Mouse (Mus musculus) limb, embryonic 12.5 days (tissue): ENCODE results near the gene Ntpcr. TPM values are rescaled to one million over a fixed set of nuclear protein-coding genes. Genes with fewer than 3 reads are reported as not detected.

Experiments used
- ATAC-seq: fragments of 200-750 bp; cut with Nextera tagmentation; 2 replicates; pipeline ENCODE4 v1.8.0; 2017; ENCODE audit warnings: low read depth, moderate TSS enrichment; ENCODE audit not compliant: insufficient number of reproducible peaks, insufficient read depth, low FRiP score, low TSS enrichment
- H3K27ac ChIP-seq: fragments of 300-500 bp; sonication (generic); 2 replicates; pipeline ENCODE4 v1.5.1; 2016; ENCODE audit warnings: mild to moderate bottlenecking, moderate library complexity
- H3K27me3 ChIP-seq: fragments of 300-500 bp; sonication (generic); 2 replicates; pipeline ENCODE4 v1.6.1; 2016; ENCODE audit warnings: mild to moderate bottlenecking, moderate library complexity
- H3K36me3 ChIP-seq: fragments of 300-500 bp; sonication (generic); 2 replicates; pipeline ENCODE4 v1.6.1; 2016; ENCODE audit warnings: mild to moderate bottlenecking, moderate library complexity
- H3K4me1 ChIP-seq: fragments of 300-500 bp; sonication (generic); replicated peaks from 2 replicates; pipeline ENCODE4 v1.6.1; 2016
- H3K4me2 ChIP-seq: fragments of 300-500 bp; sonication (generic); 2 replicates; pipeline ENCODE4 v1.6.1; 2016; ENCODE audit warnings: mild to moderate bottlenecking, moderate library complexity
- H3K4me3 ChIP-seq: fragments of 300-500 bp; sonication (generic); replicated peaks from 2 replicates; pipeline ENCODE4 v1.5.1; 2016; ENCODE audit warnings: mild to moderate bottlenecking
- H3K9ac ChIP-seq: fragments of 300-500 bp; sonication (generic); replicated peaks from 2 replicates; pipeline ENCODE4 v1.6.1; 2016; ENCODE audit warnings: mild to moderate bottlenecking, moderate library complexity
- H3K9me3 ChIP-seq: fragments of 300-500 bp; sonication (generic); 2 replicates; pipeline ENCODE4 v1.6.1; 2016; ENCODE audit warnings: mild to moderate bottlenecking, moderate library complexity
- WGBS: fragments of 180-500 bp; shearing (Covaris S2); methylation state at CpG from one replicate; pipeline ENCODE4 v1.1.7; 2016; 5-methylcytosine and 5-hydroxymethylcytosine counted together
- polyA plus RNA-seq: library from polyadenylated mRNA; unstranded; fragments of >200 nt; fragmentation: Nextera tagmentation; extraction: Ambion mirVana; gene quantifications from 2 replicates; pipeline ENCODE4 v1.2.1, GENCODE M21; 2016

Gene Ntpcr
- polyA plus RNA-seq = 24.8 and 25.5 TPM in 2 replicates

DNA sequence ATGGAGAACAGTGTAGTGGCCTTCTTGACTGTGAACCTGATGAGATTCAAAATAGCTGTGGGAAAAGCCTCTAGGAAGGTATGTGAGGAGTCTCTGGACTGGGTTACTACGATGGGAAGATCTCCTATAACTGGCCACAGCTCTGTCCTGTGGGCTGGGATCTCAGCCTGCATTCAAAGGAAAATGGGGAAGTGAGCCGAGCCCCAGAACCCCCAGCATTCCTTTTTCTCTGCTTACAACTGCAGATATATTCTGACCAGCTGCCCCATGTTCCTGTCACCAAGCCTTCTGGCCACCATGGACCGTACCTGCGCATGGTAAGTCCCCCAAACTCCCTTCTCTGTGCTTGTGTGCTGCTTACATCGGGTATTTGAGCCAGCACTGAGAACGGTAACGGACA lies at the start of gene Ntpcr:
Gene Ntpcr (plus strand): TSS at position 218 of the 400 bp plus-strand sequence.
- ATAC-seq = no peak
- Histone ChIP-seq H3K4me3 (no peak within 1 kb of the TSS), H3K9ac (no peak within 1 kb of the TSS), H3K27me3 (no peaks in the 10 kb centered on the region), H3K27ac (no peak within 1 kb of the TSS), H3K9me3 (no peaks in the 10 kb centered on the region), H3K36me3 (no peaks in the 10 kb centered on the region), H3K4me1 (peaks cover 23% of the 10 kb centered on the region), H3K4me2 (no peak within 1 kb of the TSS)
- 82% methylated on average over 7 of the region's 7 CpGs for WGBS

GRCm38 (mm10) chr8:125680851-125681408 lies 48.8 kb upstream of the Ntpcr start:
- peaks cover 5% of the 10 kb centered on the region; the same call in 1 of the 2 replicates for H3K4me1 ChIP-seq
- no peaks in the 10 kb centered on the region for H3K9me3 ChIP-seq
- 60% methylated on average over 8 of the region's 8 CpGs for WGBS
- no peaks in the 10 kb centered on the region for H3K36me3 ChIP-seq
- no peak overlapping the region for H3K9ac ChIP-seq
- H3K27me3 ChIP-seq = no peaks in the 10 kb centered on the region
- no peak overlapping the region for H3K4me2 ChIP-seq
- H3K4me3 ChIP-seq = no peak overlapping the region
- ATAC-seq = no peak
- no peak overlapping the region for H3K27ac ChIP-seq

- ATAC-seq = no peak
- Histone ChIP-seq H3K9ac (no peak overlapping the region), H3K27me3 (no peaks in the 10 kb centered on the region), H3K4me3 (no peak overlapping the region), H3K27ac (no peak overlapping the region), H3K4me2 (no peak overlapping the region), H3K36me3 (no peaks in the 10 kb centered on the region), H3K4me1 (peaks cover 5% of the 10 kb centered on the region; the same call in 1 of the 2 replicates), H3K9me3 (no peaks in the 10 kb centered on the region)
- WGBS = 63% methylated on average over 6 of the region's 6 CpGs
Observed at GRCm38 (mm10) chr8:125685216-125685760, 44.5 kb upstream of the Ntpcr start.

GRCm38 (mm10) chr8:125686221-125686865 lies 43.4 kb upstream of the Ntpcr start:
- no peak overlapping the region for H3K9ac ChIP-seq
- H3K27me3 ChIP-seq = no peaks in the 10 kb centered on the region
- peak overlapping the region; percentile 66 for H3K27ac ChIP-seq
- no peak for ATAC-seq
- no peak overlapping the region for H3K4me3 ChIP-seq
- 70% methylated on average over 9 of the region's 9 CpGs for WGBS
- H3K9me3 ChIP-seq = no peaks in the 10 kb centered on the region
- H3K4me2 ChIP-seq = no peak overlapping the region
- H3K36me3 ChIP-seq = no peaks in the 10 kb centered on the region
- H3K4me1 ChIP-seq = peaks cover 5% of the 10 kb centered on the region; the same call in 1 of the 2 replicates

DNA sequence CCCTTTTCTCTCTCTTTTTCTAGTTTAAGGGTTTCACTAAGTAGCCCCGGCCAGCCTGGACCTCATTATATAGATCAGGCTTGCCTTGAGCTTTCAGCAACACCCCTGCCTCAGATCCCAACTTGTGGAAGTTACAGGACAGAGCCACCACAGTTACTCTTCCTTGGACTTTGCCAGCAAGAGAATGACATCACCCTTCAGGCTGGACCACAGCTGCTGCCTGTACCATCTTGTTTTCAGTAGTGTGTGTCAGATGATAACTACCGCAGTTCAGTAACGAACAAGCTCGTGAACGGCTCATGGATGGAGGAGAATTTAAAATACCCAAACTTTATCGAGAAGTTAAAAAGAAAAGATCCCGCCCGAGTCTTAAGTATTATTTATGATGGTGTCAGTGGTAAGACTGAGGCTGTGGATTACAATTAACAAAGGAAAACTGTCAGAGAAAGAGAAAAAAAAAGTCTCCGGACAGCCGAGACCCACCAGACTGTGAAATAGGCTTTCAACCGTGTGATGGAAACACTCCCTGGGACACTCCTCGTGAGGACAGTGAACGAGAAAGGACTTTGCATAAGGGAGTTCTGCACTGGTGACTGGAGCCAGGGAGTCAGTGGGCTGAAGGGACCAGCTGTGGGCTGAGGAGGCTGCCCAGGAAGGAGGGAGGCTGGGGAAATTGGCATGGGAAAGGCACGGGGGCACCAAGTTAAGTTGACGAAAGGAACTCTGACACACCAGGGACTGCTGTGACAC lies 39.4 kb upstream of the Ntpcr start:
- no peak overlapping the region for H3K9ac ChIP-seq
- H3K4me3 ChIP-seq = no peak overlapping the region
- WGBS = 82% methylated on average over 15 of the region's 15 CpGs
- no peaks in the 10 kb centered on the region for H3K9me3 ChIP-seq
- H3K36me3 ChIP-seq = no peaks in the 10 kb centered on the region
- H3K4me1 ChIP-seq = peaks cover 5% of the 10 kb centered on the region; the same call in 1 of the 2 replicates
- H3K27ac ChIP-seq = no peak overlapping the region
- no peak for ATAC-seq
- no peak overlapping the region for H3K4me2 ChIP-seq
- no peaks in the 10 kb centered on the region for H3K27me3 ChIP-seq

DNA sequence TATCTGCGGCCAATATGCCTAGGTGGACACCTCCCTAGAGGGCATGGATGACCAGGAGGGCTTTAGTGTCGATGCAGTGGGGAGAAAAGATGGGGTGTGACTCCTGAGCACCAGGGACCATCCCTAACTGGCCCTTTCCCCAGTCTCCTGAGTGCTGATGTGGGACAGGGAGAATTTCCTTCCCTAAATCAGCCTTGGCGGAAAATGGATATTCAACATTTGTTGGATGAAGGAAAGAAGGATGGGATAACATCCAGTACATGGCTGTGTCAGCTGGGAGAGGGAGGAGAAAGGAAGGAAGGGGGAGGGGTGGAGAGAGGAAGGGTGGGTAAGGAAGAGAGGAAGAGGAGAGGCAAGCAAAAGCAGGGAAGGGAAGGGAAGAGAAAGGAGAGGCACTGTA lies 38.8 kb upstream of the Ntpcr start:
- WGBS = 91% methylated on average over 3 of the region's 3 CpGs
- Histone ChIP-seq H3K36me3 (no peaks in the 10 kb centered on the region), H3K4me3 (no peak overlapping the region), H3K9ac (no peak overlapping the region), H3K27me3 (no peaks in the 10 kb centered on the region), H3K4me2 (no peak overlapping the region), H3K9me3 (no peaks in the 10 kb centered on the region), H3K4me1 (no peaks in the 10 kb centered on the region; the same call in 1 of the 2 replicates), H3K27ac (no peak overlapping the region)
- ATAC-seq = no peak

GRCm38 (mm10) chr8:125692447-125692846 lies 37.3 kb upstream of the Ntpcr start:
- 82% methylated on average over 5 of the region's 5 CpGs for WGBS
- ATAC-seq = no peak
- Histone ChIP-seq H3K9ac (no peak overlapping the region), H3K9me3 (no peaks in the 10 kb centered on the region), H3K27ac (no peak overlapping the region), H3K27me3 (no peaks in the 10 kb centered on the region), H3K4me2 (no peak overlapping the region), H3K4me3 (no peak overlapping the region), H3K36me3 (no peaks in the 10 kb centered on the region), H3K4me1 (no peaks in the 10 kb centered on the region; the same call in 1 of the 2 replicates)

DNA sequence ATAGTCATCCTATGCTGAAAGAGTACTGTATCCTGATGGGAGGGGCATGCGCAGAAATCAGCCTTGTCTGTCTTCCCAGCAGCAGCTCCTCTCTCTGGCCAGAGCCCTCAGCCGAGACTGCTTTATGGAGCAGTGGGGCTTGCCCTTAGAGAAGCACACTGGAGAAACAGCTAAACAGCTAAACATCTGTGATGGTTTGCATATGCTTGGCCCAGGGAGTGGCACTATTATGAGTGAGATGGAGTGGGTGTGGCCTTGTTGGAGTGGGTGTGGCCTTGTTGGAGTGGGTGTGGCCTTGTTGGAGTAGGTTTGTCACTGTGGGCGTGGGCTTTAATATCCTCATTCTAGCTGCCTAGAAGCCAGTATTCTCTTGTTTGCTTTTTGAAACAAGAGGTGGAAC lies 36.6 kb upstream of the Ntpcr start:
- no peak for ATAC-seq
- H3K27me3 ChIP-seq = no peaks in the 10 kb centered on the region
- WGBS = 72% methylated on average over 3 of the region's 3 CpGs

DNA sequence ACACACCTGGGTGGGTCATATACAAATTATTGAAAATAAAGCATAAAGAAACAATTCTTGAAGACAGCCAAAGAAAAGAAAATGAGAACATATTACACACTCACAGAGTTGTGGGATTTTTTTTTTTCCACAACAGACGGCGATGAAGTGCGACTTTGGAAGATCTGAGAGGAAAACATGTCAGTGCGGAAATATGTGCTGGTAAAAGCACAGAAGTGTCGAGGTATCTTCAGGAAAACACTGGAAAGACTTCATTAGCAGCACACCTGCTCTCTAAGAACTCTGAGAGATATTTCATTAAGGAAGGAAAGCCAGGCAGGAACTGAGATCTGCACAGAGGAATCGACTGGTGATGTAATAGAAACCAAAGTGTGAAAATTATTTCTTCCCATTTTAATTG lies 33.8 kb upstream of the Ntpcr start:
- H3K9me3 ChIP-seq = peaks cover 10% of the 10 kb centered on the region; the same call in 1 of the 2 replicates
- 82% methylated on average over 6 of the region's 6 CpGs for WGBS
- no peak overlapping the region for H3K27ac ChIP-seq
- no peak overlapping the region for H3K9ac ChIP-seq
- H3K4me3 ChIP-seq = no peak overlapping the region
- H3K27me3 ChIP-seq = no peaks in the 10 kb centered on the region
- H3K36me3 ChIP-seq = no peaks in the 10 kb centered on the region
- no peak for ATAC-seq
- no peaks in the 10 kb centered on the region for H3K4me1 ChIP-seq
- H3K4me2 ChIP-seq = no peak overlapping the region

More for the DNA sequence above, 36.6 kb upstream of the Ntpcr start:
- H3K9ac ChIP-seq = no peak overlapping the region
- H3K27ac ChIP-seq = no peak overlapping the region
- H3K36me3 ChIP-seq = no peaks in the 10 kb centered on the region
- H3K4me2 ChIP-seq = no peak overlapping the region
- no peak overlapping the region for H3K4me3 ChIP-seq
- H3K9me3 ChIP-seq = 0 out of 2 replicates have a peak, but pooled peaks cover under 1% of the 10 kb centered on the region
- H3K4me1 ChIP-seq = no peaks in the 10 kb centered on the region; the same call in 1 of the 2 replicates

DNA sequence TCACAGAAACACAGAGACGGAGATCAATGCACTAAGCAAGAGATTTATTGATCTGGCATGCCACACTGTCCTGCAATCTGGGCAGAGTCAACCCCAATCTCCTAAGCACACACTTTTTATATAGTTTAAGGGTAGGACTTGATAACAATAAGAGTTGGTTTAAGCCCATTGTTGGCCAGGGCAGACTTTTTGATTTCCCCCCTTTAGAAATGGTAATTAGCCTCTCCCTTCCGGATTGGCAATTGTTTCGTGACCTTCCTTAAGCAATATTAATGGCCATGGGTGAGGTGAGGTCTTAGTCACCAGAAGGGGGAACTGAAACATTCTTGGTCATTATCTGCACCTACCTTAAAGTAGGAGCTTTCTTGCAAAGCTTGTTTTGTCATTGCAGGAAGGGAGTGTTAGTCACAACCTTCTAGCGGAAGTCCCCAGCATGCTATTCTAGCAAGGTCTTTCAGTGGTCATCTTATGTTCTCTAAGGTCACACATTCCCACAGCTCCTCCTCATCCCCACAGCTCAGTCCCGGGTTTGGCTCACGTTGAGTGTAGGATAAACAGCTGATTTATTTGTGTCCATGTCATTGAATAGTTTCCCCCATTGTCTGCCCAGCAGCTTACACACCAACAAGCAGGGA lies 30.3 kb upstream of the Ntpcr start:
- WGBS = 83% methylated on average over 6 of the region's 6 CpGs
- no peak overlapping the region for H3K4me2 ChIP-seq
- peaks cover 10% of the 10 kb centered on the region; the same call in 1 of the 2 replicates for H3K9me3 ChIP-seq
- no peaks in the 10 kb centered on the region for H3K36me3 ChIP-seq
- no peak for ATAC-seq
- H3K27ac ChIP-seq = no peak overlapping the region
- no peaks in the 10 kb centered on the region for H3K27me3 ChIP-seq
- peaks cover 10% of the 10 kb centered on the region; the same call in 1 of the 2 replicates for H3K4me1 ChIP-seq
- no peak overlapping the region for H3K9ac ChIP-seq
- H3K4me3 ChIP-seq = no peak overlapping the region

DNA sequence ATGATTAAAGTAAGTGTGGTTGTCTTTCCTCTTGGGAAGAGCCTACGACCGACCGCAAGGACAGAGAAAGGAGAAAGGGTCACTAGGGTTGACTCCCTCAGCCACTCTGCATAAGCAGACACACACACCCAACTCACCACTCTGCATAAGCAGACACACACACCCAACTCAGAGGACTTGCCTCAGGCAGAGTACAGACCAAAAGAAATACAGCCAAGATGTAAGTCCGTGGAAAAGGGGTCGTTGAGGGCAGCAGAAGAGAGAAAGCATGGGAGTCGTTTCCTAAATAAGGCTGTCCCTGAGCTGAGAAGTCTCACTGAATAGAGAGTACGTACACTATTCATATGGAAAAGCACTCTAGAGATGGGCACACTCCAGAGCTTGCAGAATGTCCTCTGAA lies 29.4 kb upstream of the Ntpcr start:
- Histone ChIP-seq H3K9me3 (peaks cover 10% of the 10 kb centered on the region; the same call in 1 of the 2 replicates), H3K9ac (no peak overlapping the region), H3K27me3 (no peaks in the 10 kb centered on the region), H3K27ac (no peak overlapping the region), H3K4me2 (no peak overlapping the region), H3K36me3 (no peaks in the 10 kb centered on the region), H3K4me3 (no peak overlapping the region), H3K4me1 (peaks cover 10% of the 10 kb centered on the region; the same call in 1 of the 2 replicates)
- no peak for ATAC-seq
- WGBS = 71% methylated on average over 7 of the region's 7 CpGs
